Mouse (Mus musculus): ENCODE data around the gene Vmn2r107. TPM values are rescaled to one million over a fixed set of nuclear protein-coding genes. Genes with fewer than 3 reads are reported as not detected.

The Vmn2r107 gene
- not detected in 2 replicates for polyA plus RNA-seq (2012; ENCODE audit: low replicate concordance)

GRCm38 (mm10) chr17:20344942-20345341, at the start of gene Vmn2r107:
Vmn2r107 (plus strand) TSS chr17:20345242.

GRCm38 (mm10) chr17:20413846-20414245, 68.8 kb downstream of the Vmn2r107 start, which contains the start of gene Vmn1r224:
Vmn1r224 (plus strand) TSS chr17:20414146.

Other genes starting within 250 kb of the Vmn2r107 start
- gene Fpr-rs7, start 231.0 kb upstream of the Vmn2r107 start, polyA plus RNA-seq (2012; ENCODE audit: low replicate concordance) = not detected in 2 replicates
- gene Fpr-rs6, start 162.1 kb upstream of the Vmn2r107 start, polyA plus RNA-seq (2012; ENCODE audit: low replicate concordance) = not detected in 2 replicates
- not detected in 2 replicates for gene Vmn2r105, start 110.2 kb upstream of the Vmn2r107 start, polyA plus RNA-seq (2012; ENCODE audit: low replicate concordance)
- not detected in 2 replicates for gene Vmn2r106, start 59.7 kb upstream of the Vmn2r107 start, polyA plus RNA-seq (2012; ENCODE audit: low replicate concordance)
- gene Vmn1r224, start 68.9 kb downstream of the Vmn2r107 start, polyA plus RNA-seq (2012; ENCODE audit: low replicate concordance) = not detected in 2 replicates
- gene Vmn2r108, start 136.1 kb downstream of the Vmn2r107 start, polyA plus RNA-seq (2012; ENCODE audit: low replicate concordance) = not detected in 2 replicates
- not detected in 2 replicates for gene Vmn1r225, start 152.9 kb downstream of the Vmn2r107 start, polyA plus RNA-seq (2012; ENCODE audit: low replicate concordance)
- not detected in 2 replicates for gene Vmn2r109, start 219.5 kb downstream of the Vmn2r107 start, polyA plus RNA-seq (2012; ENCODE audit: low replicate concordance)

Measured in leukemia stem cell, adult 10-12 weeks (primary cell).